Mouse (Mus musculus) megakaryocyte, adult 5-6 weeks (primary cell): ENCODE measurements around the gene Cstad. TPM values are rescaled to one million over a fixed set of nuclear protein-coding genes. Genes with fewer than 3 reads are reported as not detected.
A peak's percentile ranks its signal among the peaks of the same experiment; 100 is the strongest.

ENCODE experiments used
- ATAC-seq: 2 replicates; pipeline ENCODE4 v1.8.0; 2016; ENCODE audit warnings: mild to moderate bottlenecking, inconsistent platforms; ENCODE audit not compliant: poor library complexity, severe bottlenecking
- total RNA-seq, 2 experiments: library from RNA; stranded (forward) in 1 of 2; stranded (reverse) in 1 of 2; fragments of 153-499, 151-499 nt in 1 of 2; fragments of 221-1000, 200-1000 nt in 1 of 2; gene quantifications; 2 replicates each; pipeline versions ENCODE4 v1.2.3 to v1.2.4; 2015 to 2017

Gene Cstad
- total RNA-seq, 2 experiments from 2014 or later, result 0.60 TPM; not detected in 1

DNA sequence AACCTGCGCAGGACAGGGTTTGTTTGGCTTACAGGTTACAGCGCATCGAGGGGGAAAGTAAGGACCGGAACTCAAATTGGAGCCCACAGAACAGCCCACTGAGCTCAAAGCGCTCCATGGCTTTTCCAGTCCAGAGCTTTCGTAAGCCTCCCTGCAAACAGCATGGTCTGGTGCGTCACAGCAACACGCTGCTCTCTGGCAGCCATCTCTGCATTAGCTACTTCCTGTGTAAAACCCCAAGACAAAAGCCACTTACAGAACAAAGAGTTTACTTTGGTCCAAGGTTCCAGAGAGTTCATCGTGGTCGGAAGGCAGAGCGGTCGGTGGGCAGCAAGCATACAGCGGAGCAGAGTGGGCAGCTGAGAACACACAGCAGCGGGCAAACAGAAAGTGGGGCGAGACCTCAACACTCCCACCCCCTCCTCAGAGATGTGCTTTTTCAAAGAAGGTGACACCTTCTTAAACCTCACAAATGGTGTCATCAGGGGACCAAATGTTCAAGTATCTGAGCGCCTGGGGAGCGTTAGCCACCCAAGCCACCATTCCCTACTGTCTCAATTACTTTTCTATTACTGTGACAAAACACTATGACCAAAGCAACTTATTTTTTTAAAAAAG, 31.3 kb downstream of the Cstad start:
- ATAC-seq, result peak; percentile 57

DNA sequence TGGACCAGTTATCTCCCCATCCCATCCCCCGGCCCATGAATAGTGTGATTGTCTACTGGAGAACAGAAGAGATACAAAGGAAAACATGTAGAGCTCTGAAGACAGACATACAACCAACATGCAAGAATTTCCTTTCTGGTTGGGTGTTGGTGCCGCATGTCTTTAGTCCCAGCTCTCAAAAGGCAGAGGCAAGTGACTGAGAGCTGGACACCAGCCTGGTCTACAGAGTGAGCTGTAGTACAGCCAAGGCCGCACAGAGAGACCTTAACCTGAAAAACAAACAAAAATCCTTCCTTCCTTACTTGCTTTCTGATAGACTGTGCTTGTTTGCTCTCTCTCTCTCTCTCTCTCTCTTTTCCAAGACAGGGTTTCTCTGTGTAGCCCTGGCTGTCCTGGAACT, 32.5 kb downstream of the Cstad start:
- no peak for ATAC-seq

DNA sequence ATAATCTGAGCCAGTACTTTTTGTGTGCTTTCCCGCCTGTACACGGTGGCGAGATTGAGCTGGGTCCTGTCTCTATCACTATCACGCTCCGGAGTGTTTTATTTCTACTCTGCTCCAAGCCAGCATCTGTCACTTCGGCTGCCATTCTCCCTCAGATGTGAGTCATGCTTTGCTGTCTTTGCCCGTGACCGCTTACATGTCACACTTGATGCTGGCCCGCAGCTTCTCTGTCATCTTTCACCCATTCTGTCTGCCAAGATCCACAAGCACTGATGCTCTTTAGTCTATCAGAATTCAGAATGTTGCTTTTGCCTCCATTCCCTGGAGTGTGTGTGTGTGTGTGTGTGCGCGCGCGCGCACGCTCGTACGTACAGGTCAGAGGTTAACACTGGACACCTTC, 33.5 kb downstream of the Cstad start:
- no peak for ATAC-seq

DNA sequence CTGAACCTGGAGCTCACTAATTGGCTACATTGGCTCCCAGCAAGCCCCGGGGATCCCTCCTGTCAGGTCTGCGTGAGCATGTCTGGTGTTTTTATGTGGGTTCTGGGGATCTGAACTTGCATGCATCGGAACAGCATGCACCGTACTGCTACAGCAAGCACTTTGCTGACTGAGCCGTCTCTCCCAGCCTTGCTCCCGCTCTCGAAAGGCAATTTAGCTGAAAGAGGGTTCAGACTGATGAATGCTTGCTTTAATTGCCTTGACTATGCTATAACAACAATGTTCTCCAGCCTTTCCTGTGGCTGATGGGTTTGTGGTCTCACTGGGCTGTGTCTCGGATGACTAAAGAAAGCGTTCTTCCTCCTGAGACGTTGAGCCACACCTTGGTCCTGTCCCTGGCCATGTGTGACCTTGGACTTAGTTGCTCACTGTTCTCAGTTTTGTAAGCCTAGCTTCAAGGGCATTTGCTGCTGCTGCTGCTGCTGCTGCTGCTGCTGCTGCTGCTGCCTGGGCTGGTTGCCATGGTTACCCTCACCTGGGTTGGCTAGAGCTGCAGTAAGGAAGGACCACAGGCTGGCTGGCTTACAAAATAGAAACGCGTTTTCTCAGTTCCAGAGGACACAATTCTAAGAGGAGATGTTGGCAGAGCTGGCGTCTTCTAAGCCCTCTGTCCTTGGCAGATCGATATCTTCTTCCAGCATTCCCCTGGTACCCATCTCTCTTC, 34.4 kb downstream of the Cstad start:
- ATAC-seq, result no peak

DNA sequence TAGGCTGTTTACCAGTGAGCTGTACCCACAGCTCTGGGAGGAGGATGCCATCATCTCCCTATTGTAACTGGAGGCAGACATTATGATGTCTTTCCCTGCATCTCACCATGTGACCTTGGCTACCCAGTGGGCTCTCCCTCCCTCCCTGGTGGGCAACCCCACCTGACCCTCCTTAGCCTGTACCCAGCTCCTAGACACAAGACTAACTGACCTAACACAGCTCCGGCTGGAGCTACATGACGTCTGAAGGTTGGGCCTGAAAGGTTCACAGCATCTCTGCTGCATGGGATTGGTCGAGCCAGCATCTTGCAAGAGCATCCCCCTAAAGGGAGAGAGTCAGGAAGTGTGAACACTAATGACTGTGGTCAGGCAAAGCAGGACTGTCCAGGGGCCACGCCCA, 35.0 kb downstream of the Cstad start:
- ATAC-seq, result no peak

DNA sequence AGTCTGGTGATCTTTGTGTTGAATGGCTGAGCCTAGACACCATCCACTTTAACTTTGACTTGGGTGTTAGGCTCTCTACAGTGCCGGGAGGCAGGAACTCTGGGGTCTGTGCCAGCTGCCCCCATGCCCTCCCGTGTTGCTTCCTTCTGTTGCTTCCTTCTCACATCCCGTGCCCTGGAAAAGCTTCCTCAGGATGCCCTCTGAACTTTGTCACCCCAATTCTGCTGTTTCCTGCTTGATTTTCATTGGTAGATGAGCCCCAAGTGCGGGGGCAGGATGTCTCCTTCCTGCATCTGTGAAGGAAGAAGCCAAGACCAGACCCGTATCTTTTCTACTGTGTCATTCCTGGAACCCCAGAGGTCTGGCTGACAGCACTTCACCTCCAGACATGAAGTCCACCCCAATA, 41.4 kb downstream of the Cstad start:
- ATAC-seq, result no peak

DNA sequence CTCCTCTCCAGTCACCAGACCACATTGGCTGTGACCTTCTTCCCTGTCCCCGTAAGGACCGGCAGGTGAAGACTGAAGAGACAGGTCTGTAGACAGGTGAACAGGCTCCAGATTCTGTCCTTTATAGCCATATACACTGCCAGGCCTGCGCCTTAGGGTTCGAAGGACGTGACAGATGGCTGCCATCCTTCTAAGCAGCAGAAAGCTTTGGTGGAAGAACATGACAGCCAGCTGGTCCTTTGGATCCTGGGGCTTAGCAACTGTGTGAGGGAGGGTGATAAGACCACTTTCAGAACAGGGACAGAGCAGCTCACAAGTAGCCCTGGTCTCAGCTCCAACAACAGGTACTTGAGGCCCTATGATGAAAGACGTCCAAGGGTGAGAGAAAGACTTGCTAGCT, 43.2 kb downstream of the Cstad start:
- ATAC-seq, result no peak

DNA sequence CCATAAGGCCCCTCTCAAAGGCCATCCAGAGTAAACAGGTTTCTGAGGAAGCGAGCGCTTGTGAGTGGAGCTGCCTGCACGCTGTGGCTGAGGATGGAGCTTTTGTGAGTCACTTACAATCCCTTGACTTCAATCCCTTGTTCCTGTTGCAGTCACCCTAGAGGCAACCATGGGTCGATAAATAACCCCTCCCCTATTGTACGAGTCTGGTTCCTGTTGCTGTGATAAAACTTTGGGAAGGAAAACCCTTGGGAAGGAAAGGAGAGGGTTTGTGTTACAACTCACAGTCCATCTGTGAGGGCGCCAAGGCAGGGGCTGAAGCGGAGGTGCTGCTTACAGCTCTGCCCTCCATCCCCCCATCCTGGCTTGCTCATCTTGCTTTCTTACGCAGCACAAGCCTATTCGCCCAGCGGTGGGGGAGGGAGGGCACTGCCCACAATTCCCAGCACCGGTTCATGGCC, 45.2 kb downstream of the Cstad start:
- ATAC-seq, result no peak

DNA sequence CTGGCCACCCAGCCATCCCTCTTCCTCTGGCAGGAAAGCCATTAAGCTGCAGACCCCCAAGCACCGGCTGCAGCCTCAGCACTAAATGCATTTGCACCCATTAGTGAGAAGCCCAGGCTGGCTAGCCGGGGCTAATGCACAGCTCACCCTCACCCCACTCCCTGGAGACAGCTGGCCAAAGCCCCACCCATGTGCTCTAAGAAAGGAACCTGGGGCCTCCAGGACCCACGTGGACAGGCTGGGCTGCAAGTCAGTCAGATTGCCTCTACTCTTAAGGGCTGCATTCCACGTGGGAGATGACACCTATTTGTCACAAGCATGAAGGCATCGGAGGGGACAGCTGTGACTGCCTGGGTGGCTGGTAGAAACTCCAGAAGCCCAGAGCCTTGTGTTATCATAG, 48.0 kb downstream of the Cstad start:
- ATAC-seq, result no peak

DNA sequence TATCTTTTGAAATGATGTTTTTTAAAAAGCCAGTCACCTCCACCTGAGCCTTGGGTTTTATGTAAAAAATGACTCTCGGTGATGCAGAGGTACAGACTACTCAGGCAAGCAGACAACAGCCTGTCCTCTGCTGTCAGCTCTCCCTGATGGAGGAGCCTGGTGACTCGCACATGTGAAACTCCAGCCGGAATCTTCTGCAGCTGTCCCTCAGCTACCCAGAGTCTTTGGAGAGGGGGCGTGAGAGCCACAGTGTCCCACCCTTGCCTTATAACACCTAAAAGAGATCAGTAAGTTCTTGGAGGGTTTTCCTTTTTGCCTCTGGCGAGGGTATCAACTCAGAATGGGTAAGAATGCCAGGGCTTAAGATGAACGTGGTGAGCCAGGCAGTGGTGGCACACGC, 48.6 kb downstream of the Cstad start:
- no peak for ATAC-seq

DNA sequence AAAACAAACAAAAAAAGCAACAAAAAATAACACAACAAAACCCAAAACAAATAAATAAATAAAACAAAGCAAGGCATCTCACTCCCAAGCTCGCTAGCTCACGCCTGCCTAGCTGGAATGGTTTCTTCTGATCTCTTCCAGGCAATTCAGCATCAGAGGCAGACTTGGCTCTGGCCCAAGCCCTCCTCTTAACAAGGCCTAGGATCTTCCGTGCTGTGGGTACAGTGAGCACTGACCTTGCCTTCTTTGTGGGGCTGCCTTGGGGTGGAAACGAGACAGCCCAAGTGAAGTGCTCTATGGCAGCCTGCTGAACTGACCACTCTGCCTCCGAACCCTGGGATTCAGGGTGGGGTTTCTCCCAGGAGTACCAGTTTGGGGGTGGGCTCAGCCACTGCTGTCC, 52.0 kb downstream of the Cstad start:
- ATAC-seq, result no peak

DNA sequence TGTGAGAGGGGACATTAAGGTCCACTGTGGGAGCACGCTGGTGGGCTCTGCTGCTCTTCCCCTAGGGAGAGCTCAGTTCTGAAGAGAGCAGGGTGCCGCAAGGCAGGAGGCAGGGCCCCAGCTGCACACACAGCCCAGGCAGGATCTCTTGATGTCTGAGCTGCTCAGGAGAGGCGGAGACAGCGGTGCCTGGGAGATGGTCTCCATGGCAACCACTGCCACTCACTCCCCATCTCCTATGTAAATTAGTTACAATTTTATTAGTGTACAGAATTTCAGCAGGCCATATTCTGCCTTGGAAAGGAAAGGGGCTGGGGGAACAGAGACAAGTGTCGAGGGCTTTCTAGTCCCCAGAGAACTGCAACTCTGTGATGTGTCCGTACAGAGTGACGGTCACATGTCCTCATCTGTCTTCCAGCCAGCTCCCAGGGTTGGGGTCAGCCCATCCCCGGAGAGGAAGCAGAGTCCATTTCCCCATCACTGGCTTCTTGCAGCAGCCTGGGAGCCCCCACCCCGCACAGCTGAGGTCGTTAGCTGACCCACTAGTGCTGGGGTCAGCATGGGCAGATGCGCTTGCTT, 52.6 kb downstream of the Cstad start:
- no peak for ATAC-seq

DNA sequence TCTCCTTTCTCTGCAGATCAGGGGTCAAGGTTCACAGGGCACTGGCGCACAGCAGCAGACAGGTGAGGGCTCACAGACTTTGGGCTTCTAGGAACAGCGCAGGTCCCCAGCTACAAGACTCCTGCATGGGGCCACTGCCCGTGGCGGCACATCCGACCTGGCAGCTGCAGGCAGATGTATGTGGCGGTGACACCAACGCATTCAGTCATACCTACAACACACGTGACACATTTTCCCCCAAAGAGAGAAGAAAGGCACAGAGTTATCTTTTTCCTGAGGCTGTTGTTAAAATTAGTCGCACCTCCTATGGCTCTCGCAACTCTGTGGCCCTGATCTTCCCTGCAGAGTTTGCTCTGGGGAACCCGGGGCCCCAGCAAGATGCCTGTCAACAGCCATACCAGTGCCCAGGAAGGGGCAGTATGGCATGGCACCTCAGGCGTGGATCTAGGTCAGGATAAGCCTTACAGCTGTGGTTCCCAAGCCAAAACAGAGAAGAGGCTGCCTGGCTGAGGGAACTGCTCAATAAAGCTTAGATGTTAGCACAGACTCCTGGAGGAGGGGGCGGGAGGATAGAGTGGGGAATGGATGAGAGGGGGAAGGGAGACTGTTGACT, 53.1 kb downstream of the Cstad start:
- no peak for ATAC-seq

DNA sequence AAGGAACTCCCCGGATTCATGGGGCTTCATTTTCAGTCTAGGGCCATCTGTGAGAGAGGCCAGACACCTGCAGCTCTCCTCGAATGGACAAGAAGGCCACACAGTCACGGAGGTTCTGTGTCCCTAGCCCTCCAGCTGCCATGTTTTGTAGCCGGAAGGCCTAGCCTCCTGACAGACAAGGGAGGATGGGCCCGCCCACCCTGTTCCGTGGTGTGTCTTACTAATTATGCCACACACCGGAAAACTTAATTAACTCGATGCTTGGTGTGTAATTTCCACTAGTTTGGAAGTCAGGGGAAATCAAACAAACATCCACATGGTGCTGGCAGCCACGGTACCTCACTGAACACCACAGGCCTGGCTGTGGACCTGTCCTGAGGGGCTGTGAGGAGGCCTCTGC, 55.4 kb downstream of the Cstad start:
- ATAC-seq, result no peak

DNA sequence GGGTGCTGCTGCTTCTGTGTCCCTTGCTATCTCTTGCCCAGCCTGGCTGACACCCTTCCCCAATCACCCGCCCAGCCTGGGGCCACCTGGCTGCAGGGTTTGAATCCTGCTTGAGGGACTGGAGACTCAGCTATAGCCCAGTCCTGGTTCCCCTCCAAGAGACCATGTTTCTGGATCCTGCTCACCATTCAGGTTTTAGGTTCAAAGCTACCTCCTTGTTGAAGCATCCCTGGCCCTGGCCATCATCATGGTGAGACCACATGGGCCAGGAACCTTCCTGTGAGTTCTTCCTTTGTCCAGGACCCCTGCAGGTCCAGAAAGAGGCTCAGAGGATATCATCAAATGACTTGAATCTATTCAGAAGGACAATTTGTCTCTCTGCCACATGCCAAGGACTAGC, 57.0 kb downstream of the Cstad start:
- no peak for ATAC-seq

DNA sequence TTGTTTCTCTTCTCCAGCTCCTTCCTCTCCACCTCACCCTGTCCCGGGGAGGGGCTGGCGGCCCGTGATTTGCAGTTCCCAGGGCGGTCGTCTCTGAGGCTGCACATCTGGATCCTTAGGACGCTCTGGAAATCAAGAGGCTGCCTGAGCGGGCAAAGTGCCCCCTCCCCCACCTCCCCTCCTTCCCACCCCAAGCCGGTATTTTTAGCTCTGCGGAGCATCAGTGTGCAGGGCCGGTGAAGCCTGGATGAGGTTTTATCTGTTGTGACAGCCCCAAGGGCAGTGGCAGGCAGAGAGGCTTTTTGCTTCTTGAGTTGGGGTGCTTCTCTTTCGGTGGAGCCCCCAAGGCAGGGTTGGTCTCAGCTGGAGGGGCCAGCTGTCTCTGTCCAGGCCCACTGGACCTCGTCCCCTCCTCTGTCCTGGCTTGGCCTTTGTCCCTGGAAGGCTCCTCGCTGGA, 57.8 kb downstream of the Cstad start:
- no peak for ATAC-seq

DNA sequence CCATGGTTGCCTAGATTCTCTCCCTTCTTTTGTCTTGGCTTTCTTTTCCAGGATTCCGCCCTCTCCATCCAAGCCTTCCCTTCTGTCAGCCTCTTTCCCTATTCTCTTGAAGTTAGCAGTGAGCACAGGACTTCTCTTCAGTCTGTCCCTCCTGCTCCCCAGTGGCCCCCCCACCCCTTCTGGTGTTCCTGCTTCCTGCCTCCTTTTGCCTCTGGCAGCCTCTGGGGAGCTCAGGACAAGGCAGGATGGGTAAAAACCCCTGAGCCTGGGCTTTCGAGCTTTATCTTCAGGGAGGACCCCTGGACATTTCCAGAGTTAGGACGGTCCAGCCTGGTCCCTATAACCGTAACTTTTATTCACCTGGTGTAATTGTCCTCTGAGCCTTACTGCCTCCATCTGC, 58.2 kb downstream of the Cstad start:
- ATAC-seq, result no peak

DNA sequence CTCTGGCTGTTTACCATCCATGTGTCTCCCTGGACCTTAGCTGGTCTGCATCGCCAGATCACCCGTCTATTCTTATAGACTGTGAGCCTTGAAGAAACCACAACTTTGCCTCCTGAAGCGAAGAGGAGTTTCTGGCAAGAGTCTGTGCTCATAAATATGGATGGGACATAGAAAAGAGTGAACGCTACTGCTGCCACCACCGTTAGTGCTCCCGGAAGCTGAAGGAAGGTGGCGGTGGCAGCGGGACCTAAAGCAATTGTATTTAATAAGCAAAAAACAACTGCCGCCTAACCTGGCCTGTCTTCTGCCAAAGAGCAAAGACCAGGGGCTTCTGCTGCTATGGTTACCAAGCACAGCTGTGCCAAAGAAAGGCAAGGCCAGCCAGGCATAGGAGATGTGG, 59.3 kb downstream of the Cstad start:
- ATAC-seq, result no peak

DNA sequence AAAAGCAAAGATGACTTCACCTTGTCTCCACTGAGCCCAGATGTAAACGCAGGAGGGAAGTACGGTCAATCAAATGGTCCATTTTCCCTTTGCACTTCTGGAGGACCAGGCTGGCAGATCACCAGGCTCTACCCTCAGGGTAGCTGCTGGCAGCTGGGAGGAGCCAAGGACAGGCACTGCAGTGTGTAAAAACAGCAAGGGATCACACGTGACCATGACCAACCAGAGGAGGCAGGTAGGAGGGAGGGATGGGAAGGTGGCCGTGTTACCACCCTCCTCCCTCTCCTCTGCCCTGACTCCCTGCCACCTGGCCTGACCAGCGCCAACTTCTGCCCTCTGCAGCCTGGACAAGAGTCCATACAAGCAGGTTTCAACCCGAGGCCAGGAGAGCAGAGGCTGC, 59.7 kb downstream of the Cstad start:
- no peak for ATAC-seq

DNA sequence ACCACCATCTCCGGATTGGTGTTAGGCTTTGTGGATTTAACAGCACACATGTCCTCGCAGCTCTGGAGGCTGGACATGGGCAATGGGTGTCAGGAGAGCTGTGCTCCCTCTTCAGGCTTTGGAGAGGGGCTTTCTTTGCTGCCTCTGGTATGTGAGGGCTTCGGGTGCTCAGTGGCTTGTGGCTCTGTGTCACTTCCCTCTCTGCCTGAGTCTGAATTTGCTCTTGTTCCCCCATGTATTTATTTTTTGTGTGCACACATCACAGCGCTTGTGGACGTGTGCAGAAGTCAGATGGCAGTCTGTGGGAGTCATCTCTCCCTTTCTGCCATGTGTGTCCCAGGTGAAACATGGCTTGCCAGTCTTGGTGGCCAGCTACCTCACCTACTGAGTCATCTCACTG, 60.9 kb downstream of the Cstad start:
- ATAC-seq, result no peak

DNA sequence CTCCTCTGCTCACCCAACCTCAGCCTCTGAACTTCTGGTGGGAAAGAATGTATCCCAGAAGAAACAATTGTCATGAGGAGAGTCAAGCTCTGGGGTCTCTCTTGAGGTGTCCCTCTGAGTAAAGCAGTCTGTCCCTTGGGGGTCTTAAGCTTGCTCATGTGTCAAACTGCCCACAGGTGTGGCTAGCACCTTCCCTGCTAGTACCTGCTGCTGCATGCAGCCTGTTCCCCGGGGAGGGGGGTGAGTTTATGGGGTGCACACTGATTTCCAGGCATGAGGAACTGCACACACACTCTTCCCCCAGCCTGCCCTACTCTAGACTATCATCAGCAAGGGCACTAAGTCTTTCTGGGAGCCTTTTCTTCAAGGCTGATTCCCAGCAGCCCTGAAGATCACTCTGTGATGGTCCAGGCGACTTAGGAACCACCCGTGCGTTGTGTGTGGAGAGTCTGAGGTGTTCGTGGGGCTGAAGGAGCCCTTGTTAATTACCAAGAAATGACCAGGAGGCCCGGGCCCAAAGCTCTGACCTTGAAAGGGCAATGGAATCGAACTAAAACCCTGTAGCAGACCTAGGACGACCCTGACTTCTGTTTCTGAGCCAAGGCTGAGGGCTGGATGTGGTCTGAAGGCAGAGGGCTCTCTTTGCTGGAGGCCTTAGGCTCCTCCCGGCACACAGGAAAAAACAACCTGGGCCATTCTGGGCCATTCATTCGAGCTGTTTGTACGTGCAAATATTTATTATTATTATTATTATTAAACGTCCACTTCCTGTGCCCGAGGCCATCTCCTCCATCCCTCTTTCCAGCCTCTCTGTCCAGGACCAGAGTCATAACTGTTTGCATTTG, 62.1 kb downstream of the Cstad start:
- ATAC-seq, result no peak
